Mouse (Mus musculus) hindbrain, embryonic 10.5 days (tissue): ENCODE results near the gene Rint1. TPM values are rescaled to one million over a fixed set of nuclear protein-coding genes. Genes with fewer than 3 reads are reported as not detected.

Experiments used
- DNase-seq: peaks from one replicate; pipeline ENCODE4 v3.0.0-alpha.2; 2017; ENCODE audit warnings: low spot score
- H3K27ac ChIP-seq: fragments of 300-500 bp; sonication (generic); 2 replicates; pipeline ENCODE4 v1.5.1; 2016; ENCODE audit warnings: mild to moderate bottlenecking, moderate library complexity
- H3K27me3 ChIP-seq: fragments of 300-500 bp; sonication (generic); 2 replicates; pipeline ENCODE4 v1.6.1; 2016; ENCODE audit warnings: mild to moderate bottlenecking; ENCODE audit not compliant: poor library complexity, insufficient read depth, severe bottlenecking
- H3K36me3 ChIP-seq: fragments of 300-500 bp; sonication (generic); 2 replicates; pipeline ENCODE4 v1.6.1; 2016; ENCODE audit warnings: mild to moderate bottlenecking, moderate library complexity
- H3K4me1 ChIP-seq: fragments of 300-500 bp; sonication (generic); replicated peaks from 2 replicates; pipeline ENCODE4 v1.6.1; 2016; ENCODE audit warnings: mild to moderate bottlenecking
- H3K4me3 ChIP-seq: fragments of 300-500 bp; sonication (generic); 2 replicates; pipeline ENCODE4 v1.5.1; 2016; ENCODE audit warnings: mild to moderate bottlenecking, moderate library complexity
- H3K9me3 ChIP-seq: fragments of 300-500 bp; sonication (generic); 2 replicates; pipeline ENCODE4 v1.6.1; 2016; ENCODE audit warnings: mild to moderate bottlenecking, moderate library complexity
- WGBS: fragments of 180-500 bp; shearing (Covaris S2); methylation state at CpG from one replicate; pipeline ENCODE4 v1.1.7; 2016; 5-methylcytosine and 5-hydroxymethylcytosine counted together
- polyA plus RNA-seq: library from polyadenylated mRNA; unstranded; fragments of >200 nt; fragmentation: Nextera tagmentation; extraction: Ambion mirVana; gene quantifications from 2 replicates; pipeline ENCODE4 v1.2.1, GENCODE M21; 2016

Gene Rint1
- 33.0 and 37.4 TPM in 2 replicates for polyA plus RNA-seq

GRCm38 (mm10) chr5:23787536-23788389 is at the start of gene Rint1:
Rint1 (plus strand) TSS chr5:23787711.
- peaks cover 17% of the 10 kb centered on the region for H3K36me3 ChIP-seq
- peak within 1 kb of the TSS; percentile 71 for H3K4me3 ChIP-seq
- peaks cover 13% of the 10 kb centered on the region for H3K4me1 ChIP-seq
- peak within 1 kb of the TSS; percentile 91 for H3K27ac ChIP-seq
- 5% methylated on average over 47 of the region's 47 CpGs for WGBS
- H3K9me3 ChIP-seq, result no peaks in the 10 kb centered on the region
- H3K27me3 ChIP-seq, result no peaks in the 10 kb centered on the region
- DNase-seq, result peak; percentile 96

GRCm38 (mm10) chr5:23743261-23743660 is 44.2 kb upstream of the Rint1 start:
- Histone ChIP-seq H3K36me3 (peaks cover 94% of the 10 kb centered on the region), H3K9me3 (no peaks in the 10 kb centered on the region), H3K4me1 (no peaks in the 10 kb centered on the region), H3K27me3 (no peaks in the 10 kb centered on the region), H3K27ac (no peak overlapping the region), H3K4me3 (no peak overlapping the region)
- no peak for DNase-seq
- WGBS, result 97% methylated on average over 12 of the region's 12 CpGs

GRCm38 (mm10) chr5:23749882-23750281 is 37.6 kb upstream of the Rint1 start:
- 72% methylated on average over 2 of the region's 2 CpGs for whole genome bisulfite sequencing
- no peak for DNase-seq
- no peaks in the 10 kb centered on the region for H3K4me1 ChIP-seq
- H3K4me3 ChIP-seq, result no peak overlapping the region
- peaks cover 80% of the 10 kb centered on the region for H3K36me3 ChIP-seq
- H3K27me3 ChIP-seq, result no peaks in the 10 kb centered on the region
- H3K27ac ChIP-seq, result no peak overlapping the region
- H3K9me3 ChIP-seq, result no peaks in the 10 kb centered on the region

GRCm38 (mm10) chr5:23755591-23755990 is 31.9 kb upstream of the Rint1 start:
- Histone ChIP-seq H3K4me1 (no peaks in the 10 kb centered on the region), H3K27ac (no peak overlapping the region), H3K4me3 (no peak overlapping the region), H3K36me3 (peaks cover 86% of the 10 kb centered on the region), H3K27me3 (no peaks in the 10 kb centered on the region), H3K9me3 (no peaks in the 10 kb centered on the region)
- DNase-seq, result no peak
- 96% methylated on average over 9 of the region's 9 CpGs for WGBS

GRCm38 (mm10) chr5:23756368-23756767 is 31.1 kb upstream of the Rint1 start:
- peaks cover 83% of the 10 kb centered on the region for H3K36me3 ChIP-seq
- no peaks in the 10 kb centered on the region for H3K27me3 ChIP-seq
- WGBS, result 92% methylated on average over 4 of the region's 4 CpGs
- no peaks in the 10 kb centered on the region for H3K9me3 ChIP-seq
- H3K4me3 ChIP-seq, result no peak overlapping the region
- DNase-seq, result no peak
- no peaks in the 10 kb centered on the region for H3K4me1 ChIP-seq
- H3K27ac ChIP-seq, result no peak overlapping the region

GRCm38 (mm10) chr5:23758633-23759032 is 28.9 kb upstream of the Rint1 start:
- no peak overlapping the region for H3K27ac ChIP-seq
- peak; percentile 48 for DNase-seq
- 62% methylated on average over 2 of the region's 2 CpGs for WGBS
- peaks cover 85% of the 10 kb centered on the region for H3K36me3 ChIP-seq
- no peaks in the 10 kb centered on the region for H3K9me3 ChIP-seq
- no peak overlapping the region for H3K4me3 ChIP-seq
- H3K4me1 ChIP-seq, result no peaks in the 10 kb centered on the region
- no peaks in the 10 kb centered on the region for H3K27me3 ChIP-seq

- H3K9me3 ChIP-seq, result no peaks in the 10 kb centered on the region
- no peaks in the 10 kb centered on the region for H3K4me1 ChIP-seq
- H3K36me3 ChIP-seq, result peaks cover 80% of the 10 kb centered on the region
- H3K27me3 ChIP-seq, result no peaks in the 10 kb centered on the region
- WGBS, result 93% methylated on average over 6 of the region's 6 CpGs
- no peak overlapping the region for H3K4me3 ChIP-seq
- H3K27ac ChIP-seq, result no peak overlapping the region
- DNase-seq, result no peak
These were observed 25.0 kb upstream of the Rint1 start for GRCm38 (mm10) chr5:23762531-23762930.

GRCm38 (mm10) chr5:23764557-23764956 is 23.0 kb upstream of the Rint1 start:
- H3K36me3 ChIP-seq, result peaks cover 75% of the 10 kb centered on the region
- WGBS, result 97% methylated on average over 5 of the region's 5 CpGs

GRCm38 (mm10) chr5:23771105-23771504 is 16.4 kb upstream of the Rint1 start:
- H3K27ac ChIP-seq, result no peak overlapping the region
- no peaks in the 10 kb centered on the region for H3K4me1 ChIP-seq
- H3K36me3 ChIP-seq, result peaks cover 69% of the 10 kb centered on the region
- 71% methylated on average over 8 of the region's 8 CpGs for WGBS
- H3K4me3 ChIP-seq, result no peak overlapping the region
- no peaks in the 10 kb centered on the region for H3K9me3 ChIP-seq
- no peak for DNase-seq
- H3K27me3 ChIP-seq, result no peaks in the 10 kb centered on the region

More at GRCm38 (mm10) chr5:23764557-23764956, 23.0 kb upstream of the Rint1 start:
- H3K9me3 ChIP-seq, result no peaks in the 10 kb centered on the region
- H3K27me3 ChIP-seq, result no peaks in the 10 kb centered on the region
- no peaks in the 10 kb centered on the region for H3K4me1 ChIP-seq
- no peak overlapping the region for H3K27ac ChIP-seq
- H3K4me3 ChIP-seq, result no peak overlapping the region
- DNase-seq, result no peak

GRCm38 (mm10) chr5:23774186-23774585 is 13.3 kb upstream of the Rint1 start:
- H3K4me1 ChIP-seq, result no peaks in the 10 kb centered on the region
- no peaks in the 10 kb centered on the region for H3K27me3 ChIP-seq
- no peak for DNase-seq
- H3K36me3 ChIP-seq, result peaks cover 59% of the 10 kb centered on the region
- no peaks in the 10 kb centered on the region for H3K9me3 ChIP-seq
- H3K27ac ChIP-seq, result no peak overlapping the region
- 92% methylated on average over 6 of the region's 6 CpGs for WGBS
- no peak overlapping the region for H3K4me3 ChIP-seq

GRCm38 (mm10) chr5:23780516-23780915 is 7.0 kb upstream of the Rint1 start:
- 87% methylated on average over 4 of the region's 4 CpGs for WGBS
- Histone ChIP-seq H3K4me3 (no peak overlapping the region), H3K27ac (no peak overlapping the region), H3K27me3 (no peaks in the 10 kb centered on the region), H3K4me1 (peaks cover 20% of the 10 kb centered on the region), H3K36me3 (peaks cover 24% of the 10 kb centered on the region), H3K9me3 (no peaks in the 10 kb centered on the region)
- DNase-seq, result no peak

- 86% methylated on average over 4 of the region's 4 CpGs for WGBS
- no peak for DNase-seq
These were observed 6.3 kb upstream of the Rint1 start for GRCm38 (mm10) chr5:23781172-23781571.

GRCm38 (mm10) chr5:23782051-23782810 is 5.3 kb upstream of the Rint1 start:
- WGBS, result 48% methylated on average over 8 of the region's 8 CpGs

More at GRCm38 (mm10) chr5:23781172-23781571, 6.3 kb upstream of the Rint1 start:
- Histone ChIP-seq H3K9me3 (no peaks in the 10 kb centered on the region), H3K36me3 (peaks cover 18% of the 10 kb centered on the region), H3K27me3 (no peaks in the 10 kb centered on the region), H3K4me3 (no peak overlapping the region), H3K4me1 (peaks cover 20% of the 10 kb centered on the region), H3K27ac (no peak overlapping the region)

More at GRCm38 (mm10) chr5:23782051-23782810, 5.3 kb upstream of the Rint1 start:
- Histone ChIP-seq H3K9me3 (no peaks in the 10 kb centered on the region), H3K4me3 (peak overlapping the region; percentile 92), H3K36me3 (peaks cover 10% of the 10 kb centered on the region), H3K27me3 (no peaks in the 10 kb centered on the region), H3K27ac (no peak overlapping the region), H3K4me1 (peaks cover 20% of the 10 kb centered on the region)
- no peak for DNase-seq
